Mouse (Mus musculus) E14TG2a.4 (cell line): Measurements from ENCODE around the gene Fuca1.

Experiments used
- H3K27me3 ChIP-seq: 2 replicates; pipeline ENCODE4 v1.6.1; 2014; ENCODE audit warnings: low read length, control low read depth; ENCODE audit not compliant: insufficient read depth
- H3K36me3 ChIP-seq: 2 replicates; pipeline ENCODE4 v1.6.1; 2014; ENCODE audit warnings: low read length, control low read depth; ENCODE audit not compliant: insufficient read depth
- H3K4me1 ChIP-seq: replicated peaks from 2 replicates; pipeline ENCODE4 v1.6.1; 2014; ENCODE audit warnings: low read depth, low read length, control low read depth
- H3K4me3 ChIP-seq: replicated peaks from 2 replicates; pipeline ENCODE4 v1.5.1; 2014; ENCODE audit warnings: mild to moderate bottlenecking, low read length
- H3K9me3 ChIP-seq: 2 replicates; pipeline ENCODE4 v1.6.1; 2014; ENCODE audit warnings: low read length, control low read depth
- CTCF ChIP-seq: conservative IDR thresholded peaks from 2 replicates; pipeline ENCODE4 v1.5.1; 2014; ENCODE audit warnings: low read length
- NANOG ChIP-seq: IDR thresholded peaks from 2 replicates; pipeline ENCODE4 v1.6.1; 2014; ENCODE audit warnings: borderline replicate concordance, low read length, mixed read lengths
- POU5F1 ChIP-seq: IDR thresholded peaks from 2 replicates; pipeline ENCODE4 v1.6.1; 2014; ENCODE audit warnings: low read length, borderline replicate concordance

Fuca1 gene

DNA sequence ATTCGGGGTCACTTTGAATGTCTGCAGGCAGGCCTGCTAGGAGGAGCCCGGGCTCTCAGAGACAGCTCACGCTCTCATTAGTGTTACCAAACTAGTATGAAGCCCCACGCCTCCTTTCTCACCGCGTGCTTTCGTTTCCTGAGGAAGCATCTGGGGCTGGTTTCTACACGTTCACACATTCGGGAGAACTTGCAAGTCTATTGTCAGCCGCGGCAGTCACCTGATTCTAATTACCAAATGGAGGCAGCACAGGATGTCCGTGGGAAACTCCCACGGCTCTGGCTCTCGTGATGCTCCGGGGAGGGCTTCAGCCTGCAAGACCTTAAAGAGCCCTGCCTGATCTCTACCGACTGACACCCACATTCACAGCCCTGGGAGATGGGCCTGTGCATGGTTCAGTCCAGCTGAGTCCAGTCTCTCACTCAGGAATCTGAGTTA, 43.9 kb upstream of the Fuca1 start:
- H3K27me3 ChIP-seq = no peaks in the 10 kb centered on the region

GRCm38 (mm10) chr4:135877742-135878141, 42.8 kb upstream of the Fuca1 start:
- TF ChIP-seq NANOG (no peak), CTCF (no peak), POU5F1 (no peak)
- Histone ChIP-seq H3K27me3 (peaks cover 6% of the 10 kb centered on the region; the same call in 1 of the 2 replicates), H3K4me1 (peaks cover 45% of the 10 kb centered on the region), H3K36me3 (peaks cover 2% of the 10 kb centered on the region), H3K4me3 (no peak overlapping the region), H3K9me3 (no peaks in the 10 kb centered on the region)

More for the DNA sequence above, 43.9 kb upstream of the Fuca1 start:
- Histone ChIP-seq H3K9me3 (no peaks in the 10 kb centered on the region), H3K4me3 (peak overlapping the region; percentile 60), H3K4me1 (peaks cover 48% of the 10 kb centered on the region), H3K36me3 (peaks cover 13% of the 10 kb centered on the region)
- TF ChIP-seq CTCF = no peak
- no peak for TF ChIP-seq POU5F1
- no peak for TF ChIP-seq NANOG

DNA sequence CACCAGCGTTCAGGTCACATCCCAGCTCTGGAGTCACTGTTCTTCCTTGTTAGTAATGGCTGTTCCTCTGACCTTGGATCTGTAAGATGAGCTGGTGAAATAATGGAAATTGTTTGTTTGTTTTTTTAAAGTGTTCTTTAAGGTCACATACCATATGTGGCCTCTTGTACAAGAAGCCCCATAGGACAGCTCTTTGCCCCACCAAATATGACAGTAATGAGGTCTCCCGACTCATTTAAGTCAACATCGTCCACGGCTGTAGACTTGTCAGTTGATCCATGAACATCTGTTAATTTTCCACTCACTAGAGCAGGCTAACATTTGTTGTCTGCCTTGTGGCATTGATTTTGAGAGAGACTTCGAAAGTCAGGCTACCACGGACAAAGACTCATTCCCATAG, 41.5 kb upstream of the Fuca1 start:
- Histone ChIP-seq H3K27me3 (peaks cover 6% of the 10 kb centered on the region; the same call in 1 of the 2 replicates), H3K9me3 (no peaks in the 10 kb centered on the region), H3K36me3 (no peaks in the 10 kb centered on the region), H3K4me1 (peaks cover 54% of the 10 kb centered on the region), H3K4me3 (no peak overlapping the region)
- TF ChIP-seq POU5F1 = no peak
- TF ChIP-seq CTCF = no peak
- TF ChIP-seq NANOG = no peak

DNA sequence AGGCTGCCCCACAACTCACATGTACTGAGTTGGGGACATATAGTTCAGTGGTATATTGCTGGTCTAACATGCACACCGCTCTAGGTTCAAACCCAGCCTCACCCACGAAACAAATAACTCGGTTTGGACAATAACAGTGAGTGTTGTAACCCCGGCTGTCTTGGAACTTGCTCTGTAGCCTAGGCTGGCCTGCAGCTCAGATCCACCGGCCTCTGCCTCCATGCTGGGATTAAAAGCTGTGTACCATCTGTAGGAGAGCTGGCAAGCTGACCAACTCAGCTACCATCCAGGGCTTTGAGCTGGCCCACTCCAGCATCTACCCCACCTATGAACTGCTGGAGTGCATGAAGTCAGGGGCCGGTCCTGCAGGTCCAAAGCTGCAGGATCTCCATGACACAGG, 40.5 kb upstream of the Fuca1 start:
- Histone ChIP-seq H3K9me3 (no peaks in the 10 kb centered on the region), H3K4me3 (no peak overlapping the region), H3K36me3 (no peaks in the 10 kb centered on the region), H3K27me3 (peaks cover 8% of the 10 kb centered on the region; the same call in 1 of the 2 replicates), H3K4me1 (peaks cover 54% of the 10 kb centered on the region)
- TF ChIP-seq NANOG = no peak
- TF ChIP-seq CTCF = no peak

DNA sequence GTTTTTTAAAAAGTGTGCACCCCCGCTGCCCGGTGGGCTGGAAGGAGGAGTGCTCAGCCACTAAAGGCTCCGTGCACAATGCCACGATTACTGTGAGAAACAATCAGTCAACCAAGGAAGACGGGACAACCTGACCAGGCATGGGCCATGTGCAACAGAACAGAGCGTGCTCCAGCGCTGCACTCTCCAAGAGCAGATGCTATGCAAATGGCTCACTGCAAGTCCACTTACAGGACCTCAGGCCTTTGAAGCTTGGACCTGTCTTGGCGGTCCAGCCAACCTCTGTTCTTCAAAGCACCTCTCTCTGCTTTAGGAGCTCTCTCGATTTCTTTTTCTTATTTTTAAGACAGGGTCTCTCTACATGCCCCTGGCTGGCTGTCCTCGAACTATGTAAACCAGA, 40.0 kb upstream of the Fuca1 start:
- no peak overlapping the region for H3K4me3 ChIP-seq

GRCm38 (mm10) chr4:135882023-135882422, 38.5 kb upstream of the Fuca1 start:
- Histone ChIP-seq H3K4me1 (peaks cover 49% of the 10 kb centered on the region), H3K27me3 (peaks cover 8% of the 10 kb centered on the region; the same call in 1 of the 2 replicates), H3K36me3 (no peaks in the 10 kb centered on the region), H3K4me3 (no peak overlapping the region), H3K9me3 (no peaks in the 10 kb centered on the region)
- TF ChIP-seq NANOG (no peak), POU5F1 (no peak), CTCF (no peak)

More for the DNA sequence above, 40.0 kb upstream of the Fuca1 start:
- H3K27me3 ChIP-seq = peaks cover 8% of the 10 kb centered on the region; the same call in 1 of the 2 replicates
- peaks cover 54% of the 10 kb centered on the region for H3K4me1 ChIP-seq
- H3K36me3 ChIP-seq = no peaks in the 10 kb centered on the region
- no peak for TF ChIP-seq POU5F1
- no peak for TF ChIP-seq CTCF
- no peak for TF ChIP-seq NANOG
- no peaks in the 10 kb centered on the region for H3K9me3 ChIP-seq

DNA sequence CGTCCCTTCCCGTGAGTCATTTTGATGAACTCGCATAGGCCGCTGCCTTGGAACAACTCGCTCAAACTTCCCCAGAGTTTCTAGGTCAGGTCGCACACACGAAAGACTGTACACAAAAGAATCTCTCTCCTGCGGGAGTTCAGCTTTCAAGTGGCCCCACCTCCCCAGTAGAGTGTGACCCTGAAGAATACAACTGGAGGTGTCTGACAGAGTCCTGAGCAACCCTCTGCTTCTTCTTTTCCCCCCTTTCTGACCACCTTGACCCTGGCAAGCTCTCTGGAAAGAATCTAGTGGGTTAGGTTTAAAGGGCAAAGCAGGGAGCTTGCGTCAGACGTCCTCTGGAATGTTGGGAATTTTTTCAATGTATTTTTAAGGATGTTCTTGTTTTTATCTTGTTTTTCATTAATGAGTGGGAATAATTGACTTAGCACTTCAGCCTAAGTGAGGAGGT, 37.1 kb upstream of the Fuca1 start:
- TF ChIP-seq CTCF (no peak), NANOG (no peak), POU5F1 (no peak)
- H3K36me3 ChIP-seq = no peaks in the 10 kb centered on the region

GRCm38 (mm10) chr4:135883881-135884516, 36.5 kb upstream of the Fuca1 start:
- Histone ChIP-seq H3K4me3 (0 out of 2 replicates have a peak overlapping the region, but pooled peaks have one; percentile 13), H3K27me3 (peaks cover 8% of the 10 kb centered on the region; the same call in 1 of the 2 replicates), H3K9me3 (no peaks in the 10 kb centered on the region), H3K36me3 (no peaks in the 10 kb centered on the region), H3K4me1 (peaks cover 58% of the 10 kb centered on the region)
- TF ChIP-seq CTCF (no peak), NANOG (no peak), POU5F1 (no peak)

More for the DNA sequence above, 37.1 kb upstream of the Fuca1 start:
- peaks cover 52% of the 10 kb centered on the region for H3K4me1 ChIP-seq
- H3K4me3 ChIP-seq = no peak overlapping the region
- peaks cover 8% of the 10 kb centered on the region; the same call in 1 of the 2 replicates for H3K27me3 ChIP-seq
- H3K9me3 ChIP-seq = no peaks in the 10 kb centered on the region

DNA sequence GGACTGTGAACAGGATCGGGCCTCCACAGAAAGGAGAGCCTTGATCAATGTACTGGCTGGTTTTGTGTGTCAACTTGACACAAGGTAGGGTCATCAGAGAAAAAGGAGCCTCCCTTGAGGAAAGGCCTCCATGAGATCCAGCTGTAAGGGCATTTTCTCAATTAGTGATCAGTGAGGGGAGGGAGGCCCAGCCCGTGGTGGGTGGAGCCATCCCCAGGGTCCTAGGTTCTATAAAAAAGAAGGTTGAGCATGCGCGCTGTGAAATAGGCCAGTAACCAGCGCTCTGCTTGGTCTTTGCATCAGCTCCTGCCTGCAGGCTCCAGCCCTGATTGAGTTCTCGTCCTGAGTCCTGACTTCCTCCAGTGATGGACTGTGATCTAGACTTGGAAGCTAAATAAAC, 36.0 kb upstream of the Fuca1 start:
- TF ChIP-seq POU5F1 (no peak), NANOG (no peak), CTCF (no peak)
- Histone ChIP-seq H3K4me1 (peaks cover 63% of the 10 kb centered on the region), H3K36me3 (no peaks in the 10 kb centered on the region), H3K4me3 (0 out of 2 replicates have a peak overlapping the region, but pooled peaks have one; percentile 13), H3K27me3 (peaks cover 8% of the 10 kb centered on the region; the same call in 1 of the 2 replicates), H3K9me3 (no peaks in the 10 kb centered on the region)
